Mouse (Mus musculus) v-Abl transformed pro-B cells (cell line): ENCODE data around the gene Lce1a2.
"Not testable (repeated sequence)": the region's sequence is repeated elsewhere in the genome, so short reads cannot be mapped to it uniquely, and the experiment has no call there.

ENCODE experiments used
- in situ Hi-C, 2 experiments: fragments of 400-800 bp; cut with MboI; formaldehyde crosslinking; loops; one replicate each; pipeline ENCODE4 v1.15.1; 2025; ENCODE audit not compliant: unreplicated experiment in 2 of 2

Lce1a2 gene

GRCm38 (mm10) chr3:92670215-92670614 lies at the start of gene Lce1a2:
Lce1a2 (minus strand) TSS chr3:92670315.
- in situ Hi-C loops = no loop called here

GRCm38 (mm10) chr3:92715122-92715521 lies 45.0 kb upstream of the Lce1a2 start:
- in situ Hi-C loops = no loop called here

- in situ Hi-C loops = no loop called here
Observed at GRCm38 (mm10) chr3:92708974-92709373, 38.9 kb upstream of the Lce1a2 start, which contains the start of gene Lce1e. Lce1e (minus strand) TSS chr3:92709074.

- in situ Hi-C loops = no loop called here
Observed at GRCm38 (mm10) chr3:92694613-92695012, 24.5 kb upstream of the Lce1a2 start.

GRCm38 (mm10) chr3:92691688-92692087 lies 21.6 kb upstream of the Lce1a2 start:
- in situ Hi-C loops = no loop called here

- in situ Hi-C loops = not testable (repeated sequence)
Observed at GRCm38 (mm10) chr3:92689154-92689553, 19.0 kb upstream of the Lce1a2 start.

- in situ Hi-C loops = no loop called here
Observed at GRCm38 (mm10) chr3:92687110-92687509, 17.0 kb upstream of the Lce1a2 start, which contains the start of gene Lce1d. Lce1d (minus strand) TSS chr3:92687210.

GRCm38 (mm10) chr3:92678947-92679346 lies 8.8 kb upstream of the Lce1a2 start, which contains the start of gene Lce1c:
Lce1c (plus strand) TSS chr3:92679247.
- in situ Hi-C loops = no loop called here

- in situ Hi-C loops = no loop called here
Observed at GRCm38 (mm10) chr3:92656826-92657225, 13.3 kb downstream of the Lce1a2 start, which contains the start of gene Lce1b. Lce1b (minus strand) TSS chr3:92656926.

GRCm38 (mm10) chr3:92648207-92648606 lies 21.9 kb downstream of the Lce1a2 start, which contains the start of gene Lce1a1:
Lce1a1 (minus strand) TSS chr3:92648307.
- in situ Hi-C loops = no loop called here

- in situ Hi-C loops = no loop called here
Observed at GRCm38 (mm10) chr3:92639854-92640253, 30.3 kb downstream of the Lce1a2 start.

- in situ Hi-C loops = no loop called here
Observed at GRCm38 (mm10) chr3:92638653-92638991, 31.5 kb downstream of the Lce1a2 start.

- in situ Hi-C loops = no loop called here
Observed at GRCm38 (mm10) chr3:92637745-92638652, 32.1 kb downstream of the Lce1a2 start.

- in situ Hi-C loops = loop anchor here in 1 of 2 experiments (25.0 kb wide), 1 partner anchor 484 kb away; the partner anchor contains the start of gene Lelp1
Observed at GRCm38 (mm10) chr3:92621560-92621959, 48.6 kb downstream of the Lce1a2 start, which contains the start of gene Lce6a. Lce6a (minus strand) TSS chr3:92621660.
